Mouse (Mus musculus): ENCODE results near the gene Gm11111. TPM values are rescaled to one million over a fixed set of nuclear protein-coding genes. Genes with fewer than 3 reads are reported as not detected.
"Not testable (repeated sequence)": the region's sequence is repeated elsewhere in the genome, so short reads cannot be mapped to it uniquely, and the experiment has no call there.

Gm11111 gene
- not detected for total RNA-seq (2021)
- long read RNA-seq, experiment 1, result 0 reads
- long read RNA-seq, experiment 2, result 0 reads

DNA sequence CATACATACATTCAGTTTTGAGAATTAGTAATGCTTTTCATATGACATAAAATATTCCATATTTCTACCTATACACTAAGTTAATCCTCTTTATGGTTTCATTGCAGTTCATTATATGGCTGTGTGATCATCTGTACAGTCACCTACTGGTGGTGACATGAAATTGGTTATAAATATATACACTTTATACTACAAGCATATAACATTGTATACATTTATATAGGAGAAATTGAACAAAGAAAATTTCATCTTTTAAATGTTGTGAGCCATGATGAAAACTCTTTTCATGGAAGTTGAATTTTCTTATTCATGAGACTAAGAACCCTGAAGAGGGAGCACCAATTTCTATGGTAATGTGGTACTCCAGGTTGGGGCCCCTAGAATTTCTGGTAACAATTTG is at the start of gene Gm11111:
Gm11111 (plus strand) TSS at position 301 of the 400 bp plus-strand sequence.
- DNase-seq (ENCODE audit: low spot score in 2 of 2), result no peak

DNA sequence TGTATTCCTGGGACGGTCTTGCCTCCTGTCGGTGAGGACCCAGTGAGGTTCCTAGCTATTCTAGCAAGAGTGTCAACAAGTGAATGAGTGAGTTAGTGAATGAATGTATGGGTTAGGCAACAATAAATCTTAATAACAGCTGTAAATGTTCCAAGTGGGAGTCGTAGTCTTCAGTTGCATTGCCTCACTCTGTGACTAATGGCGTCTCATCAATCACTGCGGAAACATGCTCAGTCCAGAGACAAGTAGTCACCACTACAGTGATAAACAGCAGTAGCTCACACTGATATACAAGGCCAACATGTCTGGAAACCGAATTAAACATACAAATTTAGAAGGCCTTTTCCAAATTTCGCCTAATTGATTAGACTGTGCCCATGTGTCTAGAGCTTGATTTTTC is 36.3 kb upstream of the Gm11111 start:
- DNase-seq (ENCODE audit: low spot score in 2 of 2), result no peak

DNA sequence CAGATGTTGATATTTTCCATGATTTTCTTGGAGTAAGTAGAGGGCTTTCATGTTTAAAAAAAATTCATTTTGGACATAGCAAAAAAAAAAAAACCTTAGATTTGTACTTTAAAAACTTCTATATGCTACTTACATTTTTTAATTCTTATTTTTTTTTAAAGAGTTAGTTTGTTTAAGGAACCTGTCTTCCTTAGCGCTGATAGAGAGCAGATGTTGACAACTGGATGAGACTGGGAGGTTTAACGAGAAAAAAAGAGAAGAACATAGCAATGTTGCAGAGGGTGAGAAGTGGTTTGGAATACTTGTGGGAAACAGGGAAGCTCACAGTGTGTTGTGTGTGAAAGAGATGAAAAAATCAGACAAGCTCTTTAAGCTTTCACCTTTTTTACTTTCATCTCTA is 32.4 kb upstream of the Gm11111 start:
- DNase-seq (ENCODE audit: low spot score in 2 of 2), result no peak

DNA sequence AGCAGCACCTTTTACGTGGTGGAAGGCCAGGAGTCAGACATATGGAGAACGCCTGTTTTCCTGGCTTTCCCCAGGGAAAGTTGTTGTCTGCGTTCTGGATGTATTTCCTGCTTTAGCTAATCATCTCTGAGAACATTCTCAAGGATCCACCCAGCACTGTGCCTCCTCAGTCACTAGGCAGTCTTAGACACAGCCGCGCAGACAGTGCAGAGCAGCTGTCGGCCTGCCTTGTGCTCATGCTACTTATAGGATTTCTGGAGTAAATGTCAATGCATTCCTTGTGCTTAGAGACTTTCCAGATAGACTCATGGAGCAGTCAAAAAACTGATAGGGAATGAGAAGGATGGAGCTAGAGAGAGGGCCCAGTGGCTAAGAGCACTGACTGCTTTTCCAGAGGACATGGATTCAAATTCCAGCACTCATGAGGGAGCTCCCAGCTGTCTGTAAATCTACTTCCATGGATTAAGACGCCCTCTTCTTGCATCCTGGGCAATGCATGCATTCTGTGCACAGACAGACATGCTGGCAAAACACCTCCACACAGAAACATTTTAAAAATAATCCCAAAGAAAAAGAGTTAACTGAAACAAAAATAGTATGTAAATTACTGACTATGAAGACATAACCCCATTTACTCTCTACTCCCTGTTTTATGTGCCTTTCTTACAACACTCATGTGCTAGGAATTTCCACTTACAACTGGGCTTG is 30.1 kb upstream of the Gm11111 start:
- no peak for DNase-seq (ENCODE audit: low spot score in 2 of 2)

DNA sequence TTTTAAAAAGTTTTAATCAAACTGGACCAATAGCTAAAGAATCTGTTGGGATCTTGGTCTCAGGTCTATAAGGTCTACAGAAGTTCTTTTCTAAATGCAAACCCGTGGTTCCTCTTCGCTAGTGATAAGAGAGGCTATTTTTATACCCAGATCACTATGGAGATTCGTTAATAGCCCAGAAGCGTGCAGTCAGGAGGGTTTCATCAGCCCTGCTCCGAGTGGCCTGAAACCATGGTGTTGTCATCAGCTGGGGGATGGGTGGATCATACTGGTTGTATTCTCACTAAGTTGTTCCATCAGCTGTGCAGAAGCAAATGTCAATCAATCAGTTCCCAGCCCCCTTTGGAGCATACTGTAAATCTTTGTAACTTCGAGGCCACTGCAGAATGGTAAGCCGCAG is 29.4 kb upstream of the Gm11111 start:
- DNase-seq (ENCODE audit: low spot score in 2 of 2), result no peak

DNA sequence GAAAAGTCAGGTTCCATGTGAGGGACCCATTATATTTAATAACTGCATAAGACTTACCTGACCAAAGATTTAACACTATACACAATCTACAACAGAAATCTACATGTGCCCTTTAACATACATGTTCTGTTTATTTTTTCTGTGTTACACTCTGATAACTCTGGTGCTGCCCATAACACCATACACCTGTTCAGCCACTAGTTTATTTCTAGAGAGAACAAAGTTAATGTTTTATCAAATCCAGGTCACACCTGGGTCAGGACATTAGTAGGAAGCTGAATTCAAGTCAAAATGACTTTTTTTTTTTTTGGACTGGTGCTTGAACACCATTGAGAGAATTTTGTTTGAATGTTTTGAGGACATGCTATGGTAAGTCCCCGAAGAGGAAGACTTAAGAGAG is 28.7 kb upstream of the Gm11111 start:
- DNase-seq (ENCODE audit: low spot score in 2 of 2), result no peak

DNA sequence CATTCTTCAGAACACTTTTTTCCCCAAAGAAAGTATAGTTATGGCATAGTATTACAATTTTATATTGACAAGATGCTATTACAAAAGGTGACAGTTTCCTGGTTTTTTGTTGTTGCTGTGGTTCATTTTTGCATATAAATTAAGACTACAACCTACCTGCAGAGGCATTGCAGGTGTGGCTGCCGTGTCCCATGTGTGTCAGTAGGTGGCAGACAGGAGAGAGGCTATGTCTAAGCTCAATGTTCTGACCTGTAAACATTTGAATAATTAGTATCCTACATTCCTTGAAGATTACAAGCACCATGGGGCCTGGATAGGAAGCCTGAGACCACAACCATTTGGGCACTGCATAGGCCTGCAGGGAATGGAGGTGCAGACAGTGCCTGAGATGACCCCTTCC is 11.2 kb upstream of the Gm11111 start:
- no peak for DNase-seq (ENCODE audit: low spot score in 2 of 2)

DNA sequence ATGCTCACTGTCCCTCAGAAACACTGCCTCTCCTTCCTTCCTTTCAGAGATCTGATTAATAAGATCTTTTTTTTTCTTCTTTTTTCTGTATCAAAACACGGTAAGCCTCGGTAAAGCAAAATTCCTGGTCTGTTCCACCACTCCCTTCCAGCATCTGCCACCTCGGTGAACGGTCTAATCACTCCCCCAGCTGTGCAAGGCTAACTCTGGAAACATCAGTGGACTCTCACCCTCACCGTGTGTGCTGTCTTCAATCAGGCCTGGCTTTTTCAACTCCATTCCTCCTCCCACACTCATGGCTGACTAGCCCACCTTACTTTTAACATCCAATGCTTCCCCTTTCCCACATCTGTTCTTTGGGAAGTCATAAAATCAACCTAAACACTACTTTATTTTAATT is 2.2 kb upstream of the Gm11111 start:
- DNase-seq (ENCODE audit: low spot score in 2 of 2), result no peak

DNA sequence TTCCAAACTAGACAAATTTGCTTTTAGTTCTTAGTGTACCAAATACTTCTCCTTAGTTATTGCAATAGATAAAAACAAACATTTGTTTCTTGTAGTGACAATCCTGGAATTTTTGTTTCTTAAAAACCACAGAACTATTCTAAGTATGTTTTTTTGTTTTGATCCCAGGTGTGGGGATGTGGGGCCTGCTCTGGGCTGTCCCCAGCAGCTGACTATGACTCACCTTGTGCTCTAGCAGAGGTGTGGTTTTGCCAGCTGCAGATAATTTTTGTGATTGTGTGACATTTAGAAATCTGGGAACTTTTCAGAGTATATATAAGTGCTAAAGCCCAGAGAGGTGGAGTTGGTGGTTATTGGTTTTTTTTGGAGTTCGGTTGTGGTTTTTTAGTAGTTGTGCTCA is 1.6 kb upstream of the Gm11111 start:
- no peak for DNase-seq (ENCODE audit: low spot score in 2 of 2)

DNA sequence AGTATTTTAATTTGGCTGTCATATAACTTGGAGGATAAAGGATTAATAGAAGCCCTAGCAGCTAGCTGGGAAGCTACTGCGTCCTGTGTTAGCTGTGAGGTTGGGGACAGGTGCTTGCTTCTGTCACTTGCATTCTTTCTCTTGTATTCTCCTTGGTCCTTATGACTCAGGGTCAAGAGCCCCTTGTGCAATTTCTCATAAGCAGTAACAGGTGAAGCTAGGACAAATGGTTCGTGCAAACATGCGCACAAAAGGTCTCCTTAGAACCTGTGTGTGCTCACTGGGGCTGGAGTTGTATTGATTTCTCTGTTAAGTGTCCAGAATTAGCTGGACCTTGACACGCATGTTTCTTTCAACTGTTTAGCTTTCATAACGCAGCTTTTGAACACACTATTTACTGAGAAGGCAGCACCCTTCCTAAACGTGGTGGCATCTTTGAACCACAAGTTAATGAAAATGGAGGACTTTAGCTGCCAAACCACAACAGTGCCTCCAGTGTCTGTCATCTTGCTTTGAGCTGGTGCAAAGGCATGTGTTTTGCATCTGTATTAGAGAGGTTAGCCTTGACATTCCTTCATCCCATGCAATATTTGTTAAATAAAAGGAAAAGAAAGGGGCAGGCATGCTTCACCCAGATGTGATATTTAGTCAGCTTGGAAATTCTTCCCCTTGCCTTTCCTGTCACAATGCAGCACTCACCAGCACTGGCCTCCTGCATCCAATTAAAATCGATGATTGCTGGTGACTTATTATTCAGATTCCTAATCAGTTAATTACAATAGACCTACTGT is 511 bp downstream of the Gm11111 start:
- no peak for DNase-seq (ENCODE audit: low spot score in 2 of 2)

DNA sequence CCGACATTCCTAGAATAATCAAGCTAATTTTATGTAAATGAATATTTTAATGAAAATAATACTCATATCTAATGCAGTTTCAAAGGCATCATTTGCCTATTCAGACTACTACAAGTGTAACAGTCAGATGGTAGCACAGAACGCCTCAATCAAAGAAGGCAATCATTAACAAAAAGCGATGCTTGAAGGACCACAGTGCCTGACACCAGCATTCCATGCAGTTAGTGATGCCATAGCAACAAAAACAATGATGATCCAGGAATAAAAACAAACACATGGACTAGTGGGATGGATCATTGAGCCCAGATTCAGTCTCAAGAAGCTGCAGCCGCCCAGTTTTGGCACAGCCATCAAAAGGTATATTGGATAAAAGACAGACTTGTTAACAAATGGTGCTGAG is 8.8 kb downstream of the Gm11111 start:
- no peak for DNase-seq (ENCODE audit: low spot score in 2 of 2)

DNA sequence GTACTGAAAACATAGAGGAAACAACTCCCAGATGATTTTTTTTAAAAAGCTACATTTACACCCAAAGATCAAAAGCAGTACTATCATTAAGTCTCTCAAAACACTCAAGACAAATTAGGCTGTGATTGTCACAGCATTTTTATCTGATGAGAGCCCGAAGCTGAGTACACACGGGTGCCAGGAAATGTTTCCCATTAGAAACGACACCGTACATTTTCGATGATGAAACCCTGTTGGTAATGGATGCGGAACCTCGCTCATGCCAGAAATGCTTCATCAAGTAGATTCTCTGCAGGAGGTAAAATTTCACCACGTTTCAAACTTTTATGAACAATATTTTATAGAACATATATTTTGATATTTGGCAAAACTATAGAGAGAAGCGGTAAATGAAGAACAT is 10.3 kb downstream of the Gm11111 start:
- no peak for DNase-seq (ENCODE audit: low spot score in 2 of 2)

DNA sequence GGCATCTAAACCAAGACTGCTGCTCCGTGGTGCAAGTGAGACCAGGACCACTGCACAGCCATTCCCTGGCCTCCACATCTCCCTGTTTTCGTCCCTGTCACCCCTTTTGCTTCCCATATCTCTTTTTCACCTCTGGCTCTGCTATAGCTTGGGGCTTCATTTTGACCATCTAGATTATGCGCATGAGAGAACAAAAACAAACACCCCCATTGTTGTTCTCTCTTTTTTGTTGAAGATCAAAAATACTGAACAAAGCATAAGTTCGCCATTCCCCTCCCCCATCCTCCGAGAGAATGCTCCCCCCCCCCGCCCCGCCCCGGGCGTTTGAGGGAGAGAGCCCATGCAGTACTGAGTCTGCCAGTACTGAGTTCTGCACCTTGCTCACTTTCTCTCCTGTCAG is 11.3 kb downstream of the Gm11111 start:
- DNase-seq (ENCODE audit: low spot score in 2 of 2), result no peak

DNA sequence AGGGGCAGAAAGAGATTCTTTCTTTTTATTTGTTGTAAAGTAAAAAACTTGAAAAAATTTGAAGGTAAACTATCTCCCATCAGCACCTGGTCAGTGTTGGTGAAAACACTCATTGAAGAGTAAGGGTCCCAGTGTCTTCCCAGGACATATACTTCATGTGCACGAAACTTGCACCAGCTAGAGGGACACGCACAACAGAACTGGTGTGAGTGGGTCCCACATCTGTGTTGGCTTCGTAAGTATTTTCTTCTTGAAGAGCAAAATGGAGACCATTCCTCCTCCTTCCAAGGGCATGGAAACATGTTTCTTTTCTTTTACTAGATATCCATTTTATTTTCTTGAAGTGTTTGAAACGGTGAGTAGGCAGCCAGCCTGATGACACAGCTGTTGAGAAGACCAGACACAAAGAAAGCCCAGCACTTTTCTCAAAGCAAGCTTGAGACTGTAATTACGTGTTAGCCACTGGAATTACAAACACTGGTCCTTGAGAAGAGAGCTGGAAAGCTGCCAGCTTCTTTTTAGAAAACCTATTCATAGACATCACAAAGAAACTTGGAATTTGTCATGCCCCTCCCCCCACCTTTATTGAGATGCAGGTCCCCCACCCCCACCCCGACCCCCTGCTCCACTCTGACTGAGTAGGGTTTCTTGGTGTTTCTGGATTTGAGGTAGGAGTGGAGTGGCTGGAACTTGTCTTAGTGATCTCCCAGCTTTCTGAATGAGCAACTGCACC is 14.1 kb downstream of the Gm11111 start:
- no peak for DNase-seq (ENCODE audit: low spot score in 2 of 2)

DNA sequence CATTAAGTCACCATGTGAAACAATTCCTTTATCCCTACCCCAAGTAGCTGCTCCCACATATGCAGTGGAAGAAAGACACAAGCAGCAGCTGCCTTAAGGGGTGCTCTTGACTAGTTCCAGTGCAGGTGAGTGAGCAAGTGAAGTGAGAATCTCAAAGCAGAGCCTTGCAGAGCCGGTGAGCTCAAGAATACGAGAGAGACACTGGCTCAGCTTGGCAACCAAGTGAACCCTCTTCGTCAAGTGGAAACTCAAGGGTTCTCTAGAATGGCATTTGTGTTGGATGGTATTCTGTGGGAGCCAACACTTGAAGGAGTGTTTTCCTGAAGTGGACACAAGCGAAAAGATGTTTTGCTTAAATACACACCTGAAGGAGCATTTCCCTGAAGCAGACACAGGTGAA is 16.0 kb downstream of the Gm11111 start:
- no peak for DNase-seq (ENCODE audit: low spot score in 2 of 2)

DNA sequence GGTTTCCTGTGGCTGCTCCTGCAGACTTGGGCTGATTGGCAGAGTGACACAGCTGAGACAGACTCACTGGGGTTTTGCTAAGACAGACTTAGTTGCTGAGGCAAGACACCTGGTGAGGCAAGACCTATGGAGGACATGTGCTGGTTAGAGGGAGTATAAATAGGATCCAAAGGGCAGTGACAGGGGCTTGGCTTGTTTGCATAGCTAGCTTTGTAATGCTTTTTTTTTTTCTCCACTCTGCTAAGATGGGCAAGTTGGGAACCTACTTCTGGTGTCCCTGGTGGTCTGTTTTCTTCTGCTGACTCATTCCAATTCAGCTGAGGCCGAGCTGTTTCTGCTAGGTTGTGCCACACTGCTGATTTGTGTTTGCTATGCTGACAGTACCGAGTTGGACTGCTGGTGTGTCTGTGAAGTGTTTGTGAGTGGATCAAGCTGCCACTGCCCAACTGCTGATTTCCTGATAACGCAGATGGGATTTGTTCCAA is 16.6 kb downstream of the Gm11111 start:
- no peak for DNase-seq (ENCODE audit: low spot score in 2 of 2)

DNA sequence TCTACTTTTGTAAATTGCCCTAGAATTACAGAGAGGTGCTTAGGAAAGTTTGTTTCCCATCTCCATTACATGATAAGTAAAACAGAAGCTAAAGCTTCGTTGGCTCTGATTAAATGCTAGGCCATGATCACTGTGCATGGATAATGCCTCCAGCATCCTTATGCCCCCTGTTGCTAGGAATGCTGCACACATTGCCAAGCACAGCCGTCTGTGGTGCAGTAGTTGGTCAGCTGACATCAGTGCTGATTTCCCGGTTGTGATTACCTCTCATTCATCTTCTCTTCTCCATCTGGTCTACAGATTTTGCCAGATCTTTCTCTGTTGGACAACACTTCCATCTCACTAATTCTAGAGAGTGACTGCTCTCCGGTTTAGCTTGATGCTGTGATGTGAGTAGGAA is 19.9 kb downstream of the Gm11111 start:
- DNase-seq (ENCODE audit: low spot score in 2 of 2), result no peak

DNA sequence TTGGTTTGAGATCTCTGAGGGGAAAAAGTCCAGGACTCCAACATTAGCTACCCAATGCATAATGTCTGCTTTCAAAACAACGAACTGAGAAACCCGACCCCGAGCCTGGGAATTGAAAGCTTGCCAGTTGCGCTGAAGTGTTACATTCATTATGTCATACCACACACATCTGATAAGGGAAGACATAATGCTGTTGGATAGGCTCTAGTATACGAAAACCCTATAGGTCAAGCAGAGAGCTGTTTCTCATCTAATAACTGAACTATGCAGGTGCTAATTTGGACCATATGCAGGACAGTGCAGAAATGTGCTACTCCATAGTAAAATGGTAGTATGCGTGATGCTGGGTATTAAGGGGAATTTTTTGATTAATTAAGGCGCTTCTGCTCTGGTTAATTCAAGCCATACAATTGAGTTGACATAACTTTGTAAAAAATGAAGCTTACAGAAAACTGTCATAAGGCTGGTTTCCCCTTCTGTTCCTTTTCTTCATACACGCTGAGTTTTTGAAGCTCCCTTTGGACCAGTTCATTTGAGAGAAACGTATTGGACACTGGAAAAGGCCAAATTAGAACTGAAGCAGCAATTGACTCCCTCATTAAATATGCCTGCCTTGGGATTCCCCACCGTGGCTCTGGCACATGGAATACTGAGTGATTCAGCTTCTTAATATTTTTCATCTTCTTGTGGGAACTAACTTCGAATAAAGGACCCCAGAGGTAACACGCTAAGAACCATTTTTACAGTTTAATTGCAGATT is 22.4 kb downstream of the Gm11111 start:
- no peak for DNase-seq (ENCODE audit: low spot score in 2 of 2)

DNA sequence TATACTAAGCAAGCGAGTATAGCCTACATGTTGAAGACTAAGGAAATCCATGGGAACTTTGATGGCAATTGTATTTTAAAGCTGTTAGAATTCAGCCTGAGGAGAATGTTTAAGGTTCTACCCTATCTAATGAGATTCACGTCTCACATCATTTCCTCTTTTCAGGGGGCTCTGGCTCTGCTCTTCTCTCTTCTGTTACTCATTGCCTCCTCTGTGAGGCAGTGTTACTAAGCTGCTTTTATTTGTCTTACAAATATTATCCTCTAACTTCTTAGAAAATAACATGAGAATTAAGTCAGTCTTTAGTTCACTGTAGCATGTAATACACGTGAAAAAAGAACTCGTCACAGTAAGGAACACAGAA is 23.0 kb downstream of the Gm11111 start:
- no peak for DNase-seq (ENCODE audit: low spot score in 2 of 2)

DNA sequence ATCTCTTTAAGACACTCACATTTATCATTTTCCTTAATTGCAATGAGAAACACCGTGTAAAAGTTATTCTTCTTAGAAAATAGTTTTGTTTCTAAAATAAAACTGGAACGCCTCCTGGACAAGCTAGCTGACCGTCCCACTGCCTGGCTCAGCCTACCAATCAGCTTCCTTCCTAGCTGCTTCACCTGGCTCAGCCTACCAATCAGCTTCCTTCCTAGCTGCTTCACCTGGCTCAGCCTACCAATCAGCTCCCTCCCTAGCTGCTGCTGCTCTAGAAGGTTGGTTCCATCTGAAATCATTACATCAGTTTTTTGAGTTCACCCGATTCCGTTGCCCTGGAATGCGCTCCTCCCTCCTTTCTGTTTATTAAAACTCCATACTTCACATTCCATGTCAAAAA is 24.0 kb downstream of the Gm11111 start:
- DNase-seq (ENCODE audit: low spot score in 2 of 2), result not testable (repeated sequence)

DNA sequence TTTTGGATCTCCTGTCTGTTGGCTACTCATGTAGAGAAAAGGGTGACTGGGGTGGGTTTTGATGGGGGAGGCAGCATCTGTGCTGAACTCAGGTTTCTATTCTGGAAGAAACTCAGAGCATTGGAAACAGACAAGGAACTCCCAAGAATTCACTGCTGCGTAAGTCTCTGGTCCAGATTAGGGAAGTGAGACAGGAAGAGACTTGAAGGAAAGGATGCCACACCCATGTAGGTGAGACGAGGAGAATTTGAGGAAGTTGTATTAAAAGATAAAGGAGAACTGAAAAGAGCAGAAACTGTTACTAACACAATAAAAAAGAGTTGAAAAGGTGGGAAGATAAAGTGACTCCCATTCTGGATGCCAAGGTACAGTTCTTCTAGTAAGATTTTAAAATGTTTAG is 25.9 kb downstream of the Gm11111 start:
- DNase-seq (ENCODE audit: low spot score in 2 of 2), result no peak
